Mouse (Mus musculus) heart, embryonic 14.5 days (tissue): ENCODE data around the gene Ccng1. TPM values are rescaled to one million over a fixed set of nuclear protein-coding genes. Genes with fewer than 3 reads are reported as not detected.

Source experiments
- ATAC-seq: fragments of 200-750 bp; cut with Nextera tagmentation; 2 replicates; pipeline ENCODE4 v1.8.0; 2017; ENCODE audit warnings: low read depth, moderate TSS enrichment; ENCODE audit not compliant: insufficient number of reproducible peaks, insufficient read depth, low FRiP score
- H3K27ac ChIP-seq, 2 experiments: fragments of 200-500 bp in 1 of 2; fragments of 300-500 bp in 1 of 2; sonication (generic) in 1 of 2; replicated peaks in 1 of 2; 2 replicates each; pipeline ENCODE4 v1.5.1; 2012 to 2014; ENCODE audit warnings: low read depth in 2 of 2, low read length in 2 of 2, control low read depth in 1 of 2, mild to moderate bottlenecking in 1 of 2, mixed read lengths in 1 of 2; ENCODE audit not compliant: control insufficient read depth in 1 of 2, insufficient read depth in 1 of 2
- H3K27me3 ChIP-seq: fragments of 300-500 bp; sonication (generic); 2 replicates; pipeline ENCODE4 v1.6.1; 2014; ENCODE audit warnings: mild to moderate bottlenecking, low read length, control low read depth; ENCODE audit not compliant: control insufficient read depth, insufficient read depth
- H3K36me3 ChIP-seq: fragments of 300-500 bp; sonication (generic); 2 replicates; pipeline ENCODE4 v1.6.1; 2014; ENCODE audit warnings: mild to moderate bottlenecking, control low read depth, low read length, mixed read lengths; ENCODE audit not compliant: control insufficient read depth, insufficient read depth
- H3K4me1 ChIP-seq, 2 experiments: fragments of 200-500 bp in 1 of 2; fragments of 300-500 bp in 1 of 2; sonication (generic) in 1 of 2; 2 replicates each; pipeline ENCODE4 v1.6.1; 2012 to 2014; ENCODE audit warnings: low read length in 2 of 2, control low read depth in 1 of 2, mixed read lengths in 1 of 2; ENCODE audit not compliant: control insufficient read depth in 2 of 2, insufficient read depth in 2 of 2
- H3K4me2 ChIP-seq: fragments of 300-500 bp; sonication (generic); 2 replicates; pipeline ENCODE4 v1.6.1; 2014; ENCODE audit warnings: mild to moderate bottlenecking, low read length
- H3K4me3 ChIP-seq, 2 experiments: fragments of 200-500 bp in 1 of 2; fragments of 300-500 bp in 1 of 2; sonication (generic) in 1 of 2; 2 replicates each; pipeline ENCODE4 v1.5.1; 2012 to 2014; ENCODE audit warnings: low read length in 2 of 2, mild to moderate bottlenecking in 2 of 2, control low read depth in 1 of 2, low read depth in 1 of 2, moderate library complexity in 1 of 2; ENCODE audit not compliant: control insufficient read depth in 1 of 2, insufficient read depth in 1 of 2
- H3K9ac ChIP-seq: fragments of 300-500 bp; sonication (generic); 2 replicates; pipeline ENCODE4 v1.6.1; 2014; ENCODE audit warnings: mild to moderate bottlenecking, low read length
- H3K9me3 ChIP-seq: fragments of 300-500 bp; sonication (generic); 2 replicates; pipeline ENCODE4 v1.6.1; 2016; ENCODE audit warnings: low read length, control low read depth; ENCODE audit not compliant: control insufficient read depth
- WGBS: fragments of 180-500 bp; shearing (Covaris S2); extraction: QIAGEN DNeasy Blood & Tissue Kit; methylation state at CpG from one replicate; pipeline ENCODE4 v1.1.7; 2014; 5-methylcytosine and 5-hydroxymethylcytosine counted together
- polyA plus RNA-seq: library from polyadenylated mRNA; unstranded; fragments of >200 nt; fragmentation: Nextera tagmentation; extraction: Ambion mirVana; gene quantifications from 2 replicates; pipeline ENCODE4 v1.2.1, GENCODE M21; 2014

The Ccng1 gene
- 161 and 172 TPM in 2 replicates for polyA plus RNA-seq

GRCm38 (mm10) chr11:40755109-40755627 lies at the start of gene Ccng1:
Ccng1 (minus strand) TSS chr11:40755311.
- Histone ChIP-seq H3K27me3 (no peaks in the 10 kb centered on the region), H3K27ac (peak within 1 kb of the TSS; percentile 92 to 95), H3K36me3 (peaks cover 30% of the 10 kb centered on the region), H3K9ac (peak within 1 kb of the TSS; percentile 90), H3K4me3 (peak within 1 kb of the TSS; percentile 61 to 93), H3K4me2 (peak within 1 kb of the TSS; percentile 81), H3K9me3 (no peaks in the 10 kb centered on the region), H3K4me1 (peaks cover 0 to 17% of the 10 kb centered on the region in 2 experiments; a peak in 3 of 4 replicates)
- under 1% methylated on average over 25 of the region's 25 CpGs for WGBS
- peak; percentile 97 for ATAC-seq

GRCm38 (mm10) chr11:40790307-40790706 lies 35.2 kb upstream of the Ccng1 start:
- Histone ChIP-seq H3K4me2 (no peak overlapping the region), H3K36me3 (no peaks in the 10 kb centered on the region), H3K4me3 (no peak overlapping the region), H3K4me1 (peaks cover 0 to 3% of the 10 kb centered on the region in 2 experiments; a peak in 1 of 4 replicates), H3K9me3 (no peaks in the 10 kb centered on the region), H3K27me3 (no peaks in the 10 kb centered on the region), H3K27ac (no peak overlapping the region), H3K9ac (no peak overlapping the region)
- no peak for ATAC-seq
- 54% methylated on average over 5 of the region's 5 CpGs for WGBS

GRCm38 (mm10) chr11:40789701-40790100 lies 34.6 kb upstream of the Ccng1 start:
- Histone ChIP-seq H3K36me3 (no peaks in the 10 kb centered on the region), H3K4me1 (peaks cover 0 to 3% of the 10 kb centered on the region in 2 experiments; a peak in 1 of 4 replicates), H3K9me3 (no peaks in the 10 kb centered on the region), H3K4me3 (no peak overlapping the region), H3K4me2 (no peak overlapping the region), H3K9ac (no peak overlapping the region), H3K27me3 (no peaks in the 10 kb centered on the region), H3K27ac (no peak overlapping the region)
- no peak for ATAC-seq
- 59% methylated on average over 4 of the region's 4 CpGs for WGBS

GRCm38 (mm10) chr11:40786900-40787299 lies 31.8 kb upstream of the Ccng1 start:
- H3K36me3 ChIP-seq: no peaks in the 10 kb centered on the region
- H3K27ac ChIP-seq: no peak overlapping the region
- no peak overlapping the region for H3K4me2 ChIP-seq
- no peak for ATAC-seq
- no peaks in the 10 kb centered on the region for H3K27me3 ChIP-seq
- WGBS: 80% methylated on average over 2 of the region's 2 CpGs
- H3K9me3 ChIP-seq: no peaks in the 10 kb centered on the region
- H3K4me1 ChIP-seq: peaks cover 0 to 3% of the 10 kb centered on the region in 2 experiments; a peak in 1 of 4 replicates
- no peak overlapping the region for H3K9ac ChIP-seq
- no peak overlapping the region for H3K4me3 ChIP-seq

- H3K27ac ChIP-seq: no peak overlapping the region
- H3K4me1 ChIP-seq: peaks cover 0 to 3% of the 10 kb centered on the region in 2 experiments; a peak in 1 of 4 replicates
- H3K9ac ChIP-seq: no peak overlapping the region
- no peak overlapping the region for H3K4me2 ChIP-seq
- 64% methylated on average over 8 of the region's 8 CpGs for WGBS
- no peaks in the 10 kb centered on the region for H3K27me3 ChIP-seq
- no peak for ATAC-seq
- no peak overlapping the region for H3K4me3 ChIP-seq
- no peaks in the 10 kb centered on the region for H3K36me3 ChIP-seq
- H3K9me3 ChIP-seq: no peaks in the 10 kb centered on the region
Measured at GRCm38 (mm10) chr11:40784326-40784725, 29.2 kb upstream of the Ccng1 start.

GRCm38 (mm10) chr11:40783346-40783745 lies 28.2 kb upstream of the Ccng1 start:
- Histone ChIP-seq H3K27me3 (no peaks in the 10 kb centered on the region), H3K4me1 (peaks cover 0 to 3% of the 10 kb centered on the region in 2 experiments; a peak in 1 of 4 replicates), H3K36me3 (no peaks in the 10 kb centered on the region), H3K4me2 (no peak overlapping the region), H3K9me3 (no peaks in the 10 kb centered on the region), H3K9ac (no peak overlapping the region), H3K4me3 (no peak overlapping the region), H3K27ac (no peak overlapping the region)
- 80% methylated on average over 1 of the region's 1 CpGs for WGBS
- no peak for ATAC-seq

GRCm38 (mm10) chr11:40781857-40782256 lies 26.7 kb upstream of the Ccng1 start:
- no peak for ATAC-seq
- WGBS: 83% methylated on average over 2 of the region's 2 CpGs

More at GRCm38 (mm10) chr11:40781857-40782256, 26.7 kb upstream of the Ccng1 start:
- Histone ChIP-seq H3K27ac (no peak overlapping the region), H3K4me2 (no peak overlapping the region), H3K9me3 (no peaks in the 10 kb centered on the region), H3K9ac (no peak overlapping the region), H3K4me1 (no peaks in the 10 kb centered on the region), H3K36me3 (no peaks in the 10 kb centered on the region), H3K27me3 (no peaks in the 10 kb centered on the region), H3K4me3 (no peak overlapping the region)
